Mouse (Mus musculus): Measurements from ENCODE around the gene Dtx4.

- TF ChIP-seq CTCF (IDR thresholded peaks at IDR 0.05; ENCODE audit: low read depth) (no peak), EP300 (IDR thresholded peaks at IDR 0.05; ENCODE audit: low read depth) (no peak)
Measured at GRCm38 (mm10) chr19:12473951-12474350, 27.3 kb downstream of the Dtx4 start.
